In genomic region chr11:120047531-120048251, GRCm38 (mm10) we compare ENCODE assay signal across 10 mouse cellular contexts. TPM values are rescaled to one million over a fixed set of nuclear protein-coding genes. Genes with fewer than 3 reads are reported as not detected.
DNase-seq lines count a peak whose midpoint lies in the region; ATAC-seq and TF ChIP-seq lines count a peak whose summit lies in the region.
"Had no signal": no experiment of that assay in that cellular context is flagged by ENCODE, and none has a peak within 500 bp of the region (broad histone marks: within the 10 kb centered on the region; RNA-seq: fewer than 3 reads in every experiment).

No protein-coding gene starts in this region.

- WGBS in heart, embryonic 13.5 days, result 11% methylated on average over 23 of the region's 23 CpGs
- WGBS in forebrain, embryonic 15.5 days, result 7% methylated on average over 23 of the region's 23 CpGs
- WGBS in midbrain, embryonic 11.5 days, result 8% methylated on average over 23 of the region's 23 CpGs

- no peak overlapping the region for H3K27ac ChIP-seq in heart, embryonic 13.5 days (replicated peaks)
- H3K27ac ChIP-seq in forebrain, embryonic 15.5 days (replicated peaks), result peak overlapping the region; percentile 83
- H3K27ac ChIP-seq in midbrain, embryonic 11.5 days (ENCODE audit: low read depth, low read length), result no peak overlapping the region
- H3K27ac ChIP-seq: macrophage had no signal

- peaks cover 40% of the 10 kb centered on the region for H3K4me1 ChIP-seq in heart, embryonic 13.5 days
- peaks cover 53% of the 10 kb centered on the region for H3K4me1 ChIP-seq in forebrain, embryonic 15.5 days
- H3K4me1 ChIP-seq in midbrain, embryonic 11.5 days (ENCODE audit: control insufficient read depth, insufficient read depth, low read length), result peaks cover 19% of the 10 kb centered on the region

- ATAC-seq in heart, embryonic 13.5 days (ENCODE audit: extremely low read depth, insufficient number of reproducible peaks, low FRiP score, low TSS enrichment), result no peak
- ATAC-seq in forebrain, embryonic 15.5 days (replicated peaks), result peak; percentile 36
- ATAC-seq in midbrain, embryonic 11.5 days (ENCODE audit: low FRiP score), result peak; percentile 55
- ATAC-seq in erythroblast, adult 5-6 weeks (replicated peaks; ENCODE audit: low FRiP score, poor library complexity, severe bottlenecking), result no peak

- peak overlapping the region; percentile 95 for H3K4me2 ChIP-seq in heart, embryonic 13.5 days
- peak overlapping the region; percentile 92 for H3K4me2 ChIP-seq in forebrain, embryonic 15.5 days (replicated peaks)
- peak overlapping the region; percentile 97 for H3K4me2 ChIP-seq in midbrain, embryonic 11.5 days

- no peak for TF ChIP-seq POLR2A in brain, embryonic 14.5 days (IDR thresholded peaks at IDR 0.05; ENCODE audit: borderline replicate concordance, extremely low read depth, insufficient read depth, insufficient read length, poor library complexity, severe bottlenecking)

- H3K4me3 ChIP-seq in heart, embryonic 13.5 days, result peak overlapping the region; percentile 62
- peak overlapping the region; percentile 59 for H3K4me3 ChIP-seq in forebrain, embryonic 15.5 days
- H3K4me3 ChIP-seq in midbrain, embryonic 11.5 days (ENCODE audit: low read depth, low read length), result peak overlapping the region; percentile 62

- H3K9me3 ChIP-seq in heart, embryonic 13.5 days, result no peaks in the 10 kb centered on the region
- H3K9me3 ChIP-seq in forebrain, embryonic 15.5 days, result no peaks in the 10 kb centered on the region
- no peaks in the 10 kb centered on the region for H3K9me3 ChIP-seq in midbrain, embryonic 11.5 days (ENCODE audit: control insufficient read depth, low read length)
- H3K9me3 ChIP-seq: G1E had no signal

- peak overlapping the region; percentile 80 for H3K9ac ChIP-seq in heart, embryonic 13.5 days
- peak overlapping the region; percentile 74 for H3K9ac ChIP-seq in forebrain, embryonic 15.5 days (replicated peaks)
- peak overlapping the region; percentile 78 for H3K9ac ChIP-seq in midbrain, embryonic 11.5 days (ENCODE audit: low read length)

- DNase-seq in heart, postnatal 10 days, result no peak
- peak; percentile 44 for DNase-seq in brain, embryonic 14.5 days (ENCODE audit: low read depth)
- peak; percentile 95 for DNase-seq in midbrain, embryonic 11.5 days (ENCODE audit: low spot score, missing footprints)
- DNase-seq in B cell, adult 2 months, result no peak
- DNase-seq in spleen, postnatal 10 days (ENCODE audit: low spot score in 2 of 2), result no peak

- peaks cover 48% of the 10 kb centered on the region for H3K27me3 ChIP-seq in heart, embryonic 13.5 days (replicated peaks)
- H3K27me3 ChIP-seq in forebrain, embryonic 15.5 days, result no peaks in the 10 kb centered on the region
- peaks cover 24% of the 10 kb centered on the region; the same call in 1 of the 2 replicates for H3K27me3 ChIP-seq in midbrain, embryonic 11.5 days (ENCODE audit: control insufficient read depth, insufficient read depth, low read length)

- intact Hi-C loops in heart, postnatal 10 days (cut with DNase I), result no loop called here

- no peaks in the 10 kb centered on the region for H3K36me3 ChIP-seq in heart, embryonic 13.5 days
- no peaks in the 10 kb centered on the region for H3K36me3 ChIP-seq in forebrain, embryonic 15.5 days
- no peaks in the 10 kb centered on the region for H3K36me3 ChIP-seq in midbrain, embryonic 11.5 days (ENCODE audit: control insufficient read depth, insufficient read depth, low read length)
- H3K36me3 ChIP-seq: G1E had no signal

- no peak for TF ChIP-seq CTCF in brain, embryonic 14.5 days (IDR thresholded peaks at IDR 0.05; ENCODE audit: borderline replicate concordance, extremely low read depth, insufficient read depth, insufficient read length)

RNA-seq across cellular contexts. Expression of gene Aatk, which starts 0.7 kb away (rescaled TPM):
- 0.33 and 0.55 TPM in 2 replicates for polyA plus RNA-seq in heart, embryonic 13.5 days (2015; fragmentation: Nextera tagmentation; extraction: Ambion mirVana)
- 1 to 10 TPM; 5.6 to 7.7 TPM for total RNA-seq in heart, postnatal 10 days (2021)
- 54.8 and 71.1 TPM in 2 replicates for polyA plus RNA-seq in brain, embryonic 14.5 days (2012; rRNA removed)
- polyA plus RNA-seq in forebrain, embryonic 15.5 days (2015; fragmentation: Nextera tagmentation; extraction: Ambion mirVana), result 21.9 and 22.5 TPM in 2 replicates
- 1.3 TPM in 2 replicates for polyA plus RNA-seq in midbrain, embryonic 11.5 days (2014; fragmentation: Nextera tagmentation; extraction: Ambion mirVana)
- total RNA-seq in erythroblast, adult 5-6 weeks (2015; ENCODE audit: low replicate concordance), result 1.3 and 4.4 TPM in 2 replicates
- total RNA-seq in erythroblast, adult 5-6 weeks (2017; ENCODE audit: low replicate concordance), result 0.84 and 1.8 TPM in 2 replicates
- polyA plus RNA-seq: G1E had no signal

RNA-seq across cellular contexts. Expression of gene Cep131, which starts 38.9 kb away (rescaled TPM):
- 13.4 and 13.8 TPM in 2 replicates for polyA plus RNA-seq in heart, embryonic 13.5 days (2015; fragmentation: Nextera tagmentation; extraction: Ambion mirVana)
- 10 to 100 TPM; 10.6 to 13.6 TPM for total RNA-seq in heart, postnatal 10 days (2021)
- 34.7 and 43.3 TPM in 2 replicates for polyA plus RNA-seq in brain, embryonic 14.5 days (2012; rRNA removed)
- 34.6 and 35.0 TPM in 2 replicates for polyA plus RNA-seq in forebrain, embryonic 15.5 days (2015; fragmentation: Nextera tagmentation; extraction: Ambion mirVana)
- polyA plus RNA-seq in midbrain, embryonic 11.5 days (2014; fragmentation: Nextera tagmentation; extraction: Ambion mirVana), result 24.9 and 28.9 TPM in 2 replicates
- 5.6 and 6.7 TPM in 2 replicates for total RNA-seq in erythroblast, adult 5-6 weeks (2015; ENCODE audit: low replicate concordance)
- 2.0 and 7.1 TPM in 2 replicates for total RNA-seq in erythroblast, adult 5-6 weeks (2017; ENCODE audit: low replicate concordance)

RNA-seq across cellular contexts. Expression of gene Tepsin, which starts 50.8 kb away (rescaled TPM):
- polyA plus RNA-seq in heart, embryonic 13.5 days (2015; fragmentation: Nextera tagmentation; extraction: Ambion mirVana), result 13.0 and 13.5 TPM in 2 replicates
- total RNA-seq in heart, postnatal 10 days (2021), result 10 to 100 TPM in 1 of 2 experiments, 1 to 10 TPM in 1; 9.6 to 11.1 TPM
- polyA plus RNA-seq in brain, embryonic 14.5 days (2012; rRNA removed), result 47.4 and 59.4 TPM in 2 replicates
- polyA plus RNA-seq in forebrain, embryonic 15.5 days (2015; fragmentation: Nextera tagmentation; extraction: Ambion mirVana), result 18.7 and 21.9 TPM in 2 replicates
- 12.3 and 14.2 TPM in 2 replicates for polyA plus RNA-seq in midbrain, embryonic 11.5 days (2014; fragmentation: Nextera tagmentation; extraction: Ambion mirVana)
- total RNA-seq in erythroblast, adult 5-6 weeks (2015; ENCODE audit: low replicate concordance), result 1.5 and 1.9 TPM in 2 replicates
- total RNA-seq in erythroblast, adult 5-6 weeks (2017; ENCODE audit: low replicate concordance), result 1.1 and 3.8 TPM in 2 replicates

RNA-seq across cellular contexts. Expression of gene Ndufaf8, which starts 51.0 kb away (rescaled TPM):
- polyA plus RNA-seq in heart, embryonic 13.5 days (2015; fragmentation: Nextera tagmentation; extraction: Ambion mirVana), result 81.1 and 95.7 TPM in 2 replicates
- total RNA-seq in heart, postnatal 10 days (2021), result 10 to 100 TPM; 49.3 to 61.9 TPM
- polyA plus RNA-seq in brain, embryonic 14.5 days (2012; rRNA removed), result 28.0 and 39.0 TPM in 2 replicates
- polyA plus RNA-seq in forebrain, embryonic 15.5 days (2015; fragmentation: Nextera tagmentation; extraction: Ambion mirVana), result 49.7 and 56.9 TPM in 2 replicates
- polyA plus RNA-seq in midbrain, embryonic 11.5 days (2014; fragmentation: Nextera tagmentation; extraction: Ambion mirVana), result 58.4 and 61.3 TPM in 2 replicates
- 0.96 and 3.3 TPM in 2 replicates for total RNA-seq in erythroblast, adult 5-6 weeks (2015; ENCODE audit: low replicate concordance)
- total RNA-seq in erythroblast, adult 5-6 weeks (2017; ENCODE audit: low replicate concordance), result 1.4 and 5.3 TPM in 2 replicates

Comparison
In these comparisons a context has a peak if more than half of its experiments do, and no peak if none do; other contexts are left out.
1. ATAC-seq: peak in forebrain, embryonic 15.5 days (single experiment) and midbrain, embryonic 11.5 days (single experiment); none in heart, embryonic 13.5 days (single experiment) and erythroblast, adult 5-6 weeks (single experiment).
2. DNase-seq: peak in brain, embryonic 14.5 days (single experiment) and midbrain, embryonic 11.5 days (single experiment); none in heart, postnatal 10 days (0 of 2), B cell, adult 2 months (0 of 2) and spleen, postnatal 10 days (0 of 2).
3. Peak in every context shown above with its lines, with median percentiles within 50 percentile points of each other: H3K4me2 ChIP-seq, H3K4me3 ChIP-seq and H3K9ac ChIP-seq.